Mouse (Mus musculus) lung, postnatal 4 days (tissue): ENCODE results near the gene Ccser1.
"Not testable (repeated sequence)": the region's sequence is repeated elsewhere in the genome, so short reads cannot be mapped to it uniquely, and the experiment has no call there.

Experiments
- DNase-seq, 2 experiments: peaks; one replicate each; pipeline ENCODE4 v3.0.0; 2021

The Ccser1 gene

DNA sequence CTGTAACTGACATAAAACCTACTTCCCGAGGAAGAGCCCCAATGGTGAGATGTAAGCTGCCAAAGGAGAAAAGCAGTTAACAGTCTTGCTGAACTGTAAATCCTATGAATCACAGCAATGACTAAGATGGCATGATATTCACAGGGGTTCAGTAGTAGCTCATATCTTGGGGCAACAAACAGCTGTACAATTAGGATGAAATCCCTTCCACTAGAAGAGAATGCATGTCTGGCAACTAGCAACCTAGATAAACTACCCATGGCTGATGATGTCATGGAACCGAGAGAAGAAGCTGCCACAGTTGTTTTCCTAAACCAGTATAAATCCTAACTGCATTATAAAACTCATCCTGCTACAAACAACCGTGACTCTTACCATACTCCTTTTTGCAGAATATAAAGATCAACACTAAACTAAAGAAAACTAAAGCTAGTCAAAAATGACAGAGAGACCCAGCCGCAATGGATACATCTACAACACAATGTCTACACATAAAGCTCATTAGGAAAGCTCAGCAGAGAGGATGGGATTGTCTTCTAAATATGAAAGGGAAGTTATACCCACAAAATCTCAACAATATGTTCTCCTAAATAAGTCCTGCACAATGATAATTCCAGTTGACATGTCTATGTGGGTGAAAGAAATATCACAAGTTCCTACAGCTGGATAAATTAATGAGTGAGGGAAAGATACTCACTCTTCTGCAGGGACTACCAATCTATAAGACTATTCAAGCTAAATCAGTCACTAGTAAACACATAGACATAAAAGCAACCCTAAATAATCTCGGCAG, 550.2 kb downstream of the Ccser1 start:
- no peak for DNase-seq

DNA sequence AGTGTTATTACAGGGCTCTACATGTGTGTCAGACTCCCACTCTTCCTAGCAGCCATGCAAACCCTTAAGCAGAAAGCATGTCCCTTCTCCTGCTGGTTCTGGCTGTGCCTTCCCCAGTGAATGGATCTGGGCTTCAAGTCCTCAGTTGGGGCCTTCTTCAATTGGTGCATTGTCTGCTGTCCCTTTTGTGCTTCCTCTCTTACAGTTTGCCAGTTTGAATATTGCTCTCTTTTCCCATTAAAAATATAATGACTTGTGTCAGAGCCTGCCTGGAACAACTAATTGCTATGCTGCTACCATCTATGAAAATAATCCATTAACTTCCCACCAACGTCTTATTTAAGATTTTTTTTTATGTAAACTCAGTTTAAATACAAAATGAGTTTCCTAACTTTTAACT, 566.2 kb downstream of the Ccser1 start:
- DNase-seq: no peak

DNA sequence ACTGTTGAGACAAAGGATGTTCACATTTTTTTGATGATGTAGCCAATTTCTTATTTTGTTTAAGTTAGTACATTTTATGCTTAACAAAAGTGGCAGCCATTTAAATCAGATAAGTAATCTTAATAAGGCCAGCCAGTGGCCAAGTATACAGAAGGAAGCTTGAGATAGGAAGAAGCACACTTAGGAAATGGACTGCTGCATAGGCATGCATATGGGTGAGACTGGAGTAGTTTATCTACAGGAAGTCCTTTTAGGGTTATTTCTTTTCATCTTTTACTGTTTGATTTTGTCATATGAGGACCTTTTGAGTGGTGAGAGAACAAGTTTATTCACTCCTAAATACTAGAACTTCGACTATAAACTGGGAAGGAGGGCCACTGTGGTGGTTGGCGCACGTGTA, 582.0 kb downstream of the Ccser1 start:
- no peak for DNase-seq

DNA sequence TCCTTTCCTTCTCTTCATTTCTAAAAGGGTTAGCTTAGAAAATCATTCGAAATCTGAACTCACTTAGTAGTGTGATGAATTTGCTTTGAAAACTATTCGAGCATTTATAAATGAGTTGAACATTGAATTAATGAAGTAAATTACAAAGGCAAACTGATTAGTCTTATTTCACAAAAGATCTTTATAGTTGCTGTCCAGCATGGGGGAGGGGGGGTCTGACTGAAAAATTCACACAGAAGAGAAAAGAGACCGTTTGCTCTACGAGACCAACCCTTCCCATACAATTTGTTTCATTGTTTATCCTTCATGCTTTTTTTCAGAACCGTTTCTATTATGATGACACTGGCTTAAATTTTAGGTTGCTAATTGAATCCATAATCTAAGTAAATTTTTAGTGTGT, 583.3 kb downstream of the Ccser1 start:
- DNase-seq: no peak

DNA sequence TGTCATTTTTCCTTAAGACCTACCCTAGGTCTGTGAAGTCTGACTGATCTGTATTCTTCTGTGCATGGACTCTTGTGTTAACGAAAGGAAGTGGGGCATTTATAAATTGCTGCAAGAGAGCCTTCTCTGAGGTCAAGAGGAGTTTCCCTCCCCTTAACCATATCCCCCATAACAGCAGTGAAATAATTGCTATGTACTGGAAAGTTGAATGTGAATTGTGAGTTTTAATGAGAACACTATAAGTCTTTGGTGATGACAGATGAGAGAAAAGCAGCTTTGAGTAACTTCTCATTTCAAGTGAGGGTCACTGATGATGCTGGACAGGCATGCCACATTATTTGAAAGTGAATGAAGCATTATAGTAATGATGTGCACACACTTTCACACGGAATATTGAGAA, 585.7 kb downstream of the Ccser1 start:
- no peak for DNase-seq

DNA sequence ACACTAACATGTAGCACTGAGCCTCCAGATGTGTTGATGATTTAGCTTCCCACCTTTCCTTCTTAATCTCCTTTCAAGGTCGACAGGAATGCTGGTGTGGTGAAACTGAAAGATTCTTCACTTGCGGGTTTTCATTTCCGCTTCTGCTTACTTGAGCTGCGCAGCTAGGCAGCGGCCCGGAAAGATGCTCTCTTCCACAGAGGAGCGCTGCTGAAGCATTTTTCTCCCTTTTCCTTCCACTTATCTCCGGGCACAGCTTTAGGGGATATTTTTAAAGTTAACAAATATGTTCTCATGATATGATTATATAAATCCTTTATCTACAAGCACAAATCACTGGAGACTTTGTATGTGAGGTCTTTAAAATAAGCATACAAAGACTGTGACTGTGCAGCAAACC, 587.0 kb downstream of the Ccser1 start:
- no peak for DNase-seq

DNA sequence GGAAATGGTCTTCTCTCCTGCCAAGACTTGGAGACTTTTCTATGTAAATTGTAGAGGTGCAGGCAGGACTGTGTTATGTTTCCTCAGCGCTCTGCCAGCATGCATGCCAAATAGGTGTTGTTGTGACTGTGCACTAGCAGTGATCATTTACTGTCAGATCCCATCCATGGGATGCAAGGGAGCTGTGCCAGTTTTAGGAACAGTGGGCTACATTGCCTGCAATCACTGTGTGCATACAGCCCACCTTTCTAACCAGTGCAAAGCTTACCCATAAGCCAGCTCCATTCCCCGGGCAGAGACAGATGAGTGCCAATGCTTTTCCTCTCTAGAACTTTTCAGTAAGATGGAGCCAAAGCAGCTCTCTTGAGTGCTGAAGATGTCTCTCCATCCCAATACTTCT, 606.6 kb downstream of the Ccser1 start:
- DNase-seq: no peak

DNA sequence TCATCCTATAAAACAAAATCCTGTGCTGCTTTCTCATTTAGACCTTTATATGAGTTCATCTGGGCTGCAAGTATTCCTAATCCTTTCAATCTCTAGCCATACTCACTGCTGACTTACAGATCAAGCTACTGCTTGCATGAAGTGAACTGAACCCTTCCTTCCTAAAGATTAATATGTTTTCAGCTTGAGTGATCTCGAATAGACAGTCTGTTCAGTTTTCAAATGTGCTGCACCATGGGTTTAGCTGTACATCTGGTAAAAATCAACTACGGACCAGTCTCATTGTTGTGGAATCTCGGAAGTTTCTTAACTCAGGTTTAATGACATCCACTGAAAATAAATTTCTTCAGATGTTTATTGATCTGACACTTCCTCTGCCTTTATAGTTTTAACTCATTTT, 620.8 kb downstream of the Ccser1 start:
- no peak for DNase-seq

DNA sequence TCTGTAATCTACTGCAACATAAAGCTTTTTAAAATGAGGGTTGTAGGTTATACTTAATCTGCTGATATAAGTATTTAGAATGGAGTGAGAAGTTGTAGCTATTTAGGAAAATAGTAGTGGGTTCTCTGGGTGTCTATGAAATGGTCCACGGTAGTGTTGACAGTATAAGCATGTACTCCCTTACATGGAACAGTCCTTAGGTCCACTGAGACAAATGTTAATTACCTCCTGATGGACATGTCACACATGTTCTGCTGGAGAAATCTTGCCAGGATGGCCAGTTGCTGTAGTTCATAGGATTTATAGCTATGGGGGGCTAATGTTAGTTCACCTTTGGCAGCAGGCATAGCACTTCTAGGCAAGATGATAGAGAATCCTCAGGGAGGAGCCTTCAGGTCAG, 625.4 kb downstream of the Ccser1 start:
- DNase-seq: peak in 1 of 2 experiments; percentile 12

DNA sequence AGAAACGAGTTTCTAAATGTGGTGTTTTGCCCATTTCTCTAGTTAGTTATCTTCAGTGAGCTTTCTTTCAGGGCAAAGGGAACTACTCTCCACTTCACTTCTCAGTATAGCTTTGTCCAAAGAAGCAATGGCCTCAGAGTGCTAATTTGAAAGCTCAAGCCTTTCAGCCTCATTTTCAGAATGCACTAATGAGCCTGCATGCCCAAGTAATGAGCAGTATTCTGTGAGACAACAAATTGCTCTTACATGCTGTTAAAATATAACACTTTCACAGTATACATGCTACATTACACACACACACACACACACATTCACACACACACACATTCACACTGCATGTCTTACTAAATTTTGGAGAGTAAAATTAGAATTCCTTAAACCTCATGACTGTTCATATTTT, 637.6 kb downstream of the Ccser1 start:
- DNase-seq: no peak

DNA sequence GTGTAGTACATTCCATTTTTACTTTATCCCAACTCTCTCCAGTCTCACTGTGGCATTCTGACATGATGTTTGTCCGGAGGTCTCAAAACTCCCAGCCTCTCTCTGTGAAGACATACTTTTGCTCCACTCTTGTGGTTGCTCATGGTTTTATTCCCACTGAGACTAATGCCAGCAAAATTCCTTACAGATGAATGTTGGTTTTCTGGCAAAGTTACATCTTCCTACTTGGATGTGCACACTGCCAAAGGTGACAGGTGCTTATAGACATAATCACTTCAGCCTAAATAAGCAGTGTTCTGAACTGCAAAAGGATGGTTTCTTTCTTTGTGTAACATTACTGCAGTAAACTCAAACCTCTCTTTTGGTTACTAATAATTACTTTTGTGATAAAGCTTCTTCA, 696.2 kb downstream of the Ccser1 start:
- DNase-seq: no peak

DNA sequence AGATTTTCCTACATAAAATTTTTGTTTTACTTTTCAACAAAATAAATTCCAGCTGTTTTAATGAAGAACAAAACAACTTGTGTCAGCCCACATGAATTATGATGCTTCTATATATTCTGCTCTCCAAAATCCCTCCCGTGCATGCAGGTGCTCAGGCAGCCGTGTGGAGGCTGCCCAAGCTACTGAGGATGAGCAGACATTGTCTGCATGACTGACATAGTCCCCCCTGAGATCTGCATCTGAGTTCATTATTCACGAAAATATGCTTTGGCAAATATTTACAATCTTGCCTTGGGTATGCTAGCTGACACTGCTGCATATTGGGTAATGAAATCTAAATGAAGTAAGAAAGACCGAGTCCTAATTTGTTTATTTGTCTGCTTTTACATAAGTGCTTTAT, 718.1 kb downstream of the Ccser1 start:
- no peak for DNase-seq

DNA sequence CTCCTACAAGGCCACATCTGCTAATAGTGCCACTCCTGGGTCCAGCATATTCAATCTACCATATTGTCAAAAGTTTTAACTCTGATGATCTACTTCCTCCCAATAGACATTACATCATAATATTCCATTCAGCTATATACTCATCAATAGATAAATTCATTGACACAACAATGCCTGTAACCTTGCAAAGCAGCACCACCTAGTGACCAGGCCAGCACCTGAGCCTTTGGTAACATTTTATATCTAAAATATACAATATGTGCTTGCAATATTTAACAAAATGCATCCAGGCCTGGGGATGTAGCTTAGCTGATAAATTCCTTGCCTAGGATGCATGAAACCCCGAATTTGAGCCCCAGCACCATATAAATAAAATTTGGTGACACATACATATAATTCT, 722.6 kb downstream of the Ccser1 start:
- no peak for DNase-seq

DNA sequence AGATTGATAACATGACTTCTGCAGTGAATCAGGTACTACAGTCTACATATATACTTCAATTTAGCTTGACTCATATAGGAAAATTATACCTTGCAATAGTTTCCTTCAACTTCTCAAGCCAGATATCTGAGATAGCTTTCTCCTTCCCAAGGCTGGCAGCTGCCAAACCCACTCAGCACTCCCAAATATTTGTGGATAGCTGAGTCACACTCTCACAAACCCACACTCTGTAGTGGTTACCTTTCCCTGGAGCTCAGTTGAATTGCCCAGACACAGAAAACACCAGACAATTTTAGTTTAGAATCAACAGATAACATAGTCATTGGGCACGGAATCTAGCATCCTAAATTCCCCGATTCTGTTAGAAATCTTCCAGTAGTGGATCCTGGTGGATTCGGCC, 732.8 kb downstream of the Ccser1 start:
- no peak for DNase-seq

DNA sequence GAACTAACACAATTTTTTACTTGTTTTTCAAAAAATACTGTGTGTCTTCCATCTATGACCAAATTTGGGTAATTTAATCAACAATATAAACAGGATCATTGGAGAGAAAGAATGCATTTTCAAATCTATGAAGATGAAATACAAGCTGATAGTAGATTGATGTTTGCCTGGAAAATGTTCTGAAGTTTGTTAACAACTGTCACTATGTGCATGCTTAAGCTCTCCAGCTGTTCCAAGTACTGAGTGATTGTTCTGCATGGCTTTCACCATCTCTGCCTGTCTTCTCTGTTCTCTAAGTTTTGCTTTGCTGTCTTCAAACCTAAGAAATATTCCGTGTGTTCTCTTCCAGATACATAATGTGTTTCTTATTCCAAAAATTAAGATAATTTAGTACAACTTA, 751.5 kb downstream of the Ccser1 start:
- peak in 1 of 2 experiments; percentile 13 for DNase-seq

DNA sequence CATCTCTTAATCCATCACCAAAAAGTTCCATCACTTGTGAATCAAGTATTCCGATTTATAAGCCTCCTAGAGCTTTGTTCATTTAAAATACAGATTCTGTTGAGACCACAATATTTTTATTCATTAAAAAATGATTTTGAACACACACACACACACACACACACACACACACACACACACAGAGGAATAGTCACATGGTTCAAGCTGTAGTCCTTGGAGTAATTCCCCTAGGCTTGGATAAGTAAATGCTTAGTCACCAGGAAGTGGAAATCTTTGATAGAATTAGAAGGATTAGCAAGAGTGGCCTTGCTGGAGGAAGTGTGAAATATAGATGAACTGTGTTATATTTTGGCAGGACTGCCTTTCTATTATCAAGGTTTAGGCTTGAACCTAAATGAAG, 756.5 kb downstream of the Ccser1 start:
- no peak for DNase-seq

DNA sequence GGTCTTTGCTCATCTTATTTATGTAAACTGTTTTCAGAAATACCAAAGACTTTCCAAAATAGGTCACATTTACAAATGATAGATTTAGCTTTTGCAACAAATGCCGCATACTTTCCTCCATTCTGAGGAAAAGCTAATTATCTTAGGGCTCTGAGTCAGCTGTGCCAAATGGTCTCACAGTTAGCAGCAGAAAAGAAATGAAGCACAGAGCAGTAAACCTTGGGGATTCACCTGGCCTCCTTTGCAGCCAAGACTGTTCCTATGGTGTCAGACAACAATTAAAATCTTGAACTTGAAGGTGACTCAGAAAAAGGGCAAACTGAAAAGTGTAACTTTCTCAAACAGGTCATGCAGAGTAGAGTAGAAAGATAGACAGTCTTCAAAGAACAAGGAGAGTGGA, 759.1 kb downstream of the Ccser1 start:
- no peak for DNase-seq

DNA sequence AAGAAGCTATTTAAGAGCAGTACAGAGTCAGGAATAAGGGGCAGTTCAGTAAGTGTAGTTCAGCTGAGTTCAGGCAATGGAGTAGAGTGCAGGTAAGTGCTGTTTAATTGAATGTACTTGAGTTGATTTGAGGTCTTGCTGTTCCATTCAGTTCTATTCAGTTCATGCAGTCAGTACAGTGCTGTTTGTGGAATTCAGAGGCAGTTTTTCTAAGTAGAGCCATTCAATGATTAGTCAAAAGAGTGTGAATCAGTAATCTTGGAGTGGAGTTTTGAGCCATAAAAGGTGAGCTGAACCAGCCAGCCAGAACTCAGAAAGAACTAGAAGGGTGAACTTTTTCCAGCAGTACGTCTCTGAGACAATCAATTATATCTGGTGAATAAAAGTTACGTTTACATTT, 773.6 kb downstream of the Ccser1 start:
- no peak for DNase-seq

DNA sequence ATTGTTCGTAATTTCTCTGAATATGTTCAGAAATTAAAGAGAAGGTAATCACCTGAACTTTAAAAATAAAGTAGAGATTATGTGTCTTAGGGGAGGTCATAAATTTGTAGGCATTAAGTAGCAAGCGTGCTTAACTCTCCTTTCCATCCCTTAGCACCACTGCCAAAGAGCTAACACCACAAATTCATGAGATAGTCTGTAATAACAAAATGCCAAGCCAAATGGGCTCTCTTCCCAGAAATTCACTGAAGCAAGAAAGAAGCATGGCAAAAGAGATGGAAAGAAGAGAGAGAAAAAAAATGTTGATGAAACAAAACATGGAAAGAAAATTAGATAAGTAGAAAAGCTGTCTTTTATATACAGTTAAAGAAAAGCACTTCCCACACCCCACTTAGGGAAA, 796.8 kb downstream of the Ccser1 start:
- DNase-seq: no peak

DNA sequence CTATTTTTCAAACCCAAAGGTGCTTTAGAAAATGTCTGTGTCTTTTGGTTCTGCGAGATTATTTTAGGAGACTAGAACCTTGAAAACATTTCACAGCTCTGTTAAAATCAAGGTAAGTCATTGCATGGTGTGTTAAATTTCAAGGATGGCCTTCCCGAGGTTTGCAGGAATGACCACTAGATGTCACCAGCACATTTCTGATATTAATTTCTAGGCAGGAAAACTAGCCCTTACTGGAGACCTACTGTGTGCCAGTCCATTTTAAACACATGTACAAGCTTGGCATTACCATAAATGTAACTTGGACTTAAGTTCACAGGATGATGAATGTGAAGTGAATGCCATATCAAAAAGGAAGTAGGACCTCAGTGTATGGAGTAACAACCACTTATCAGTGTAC, 798.3 kb downstream of the Ccser1 start:
- no peak for DNase-seq

DNA sequence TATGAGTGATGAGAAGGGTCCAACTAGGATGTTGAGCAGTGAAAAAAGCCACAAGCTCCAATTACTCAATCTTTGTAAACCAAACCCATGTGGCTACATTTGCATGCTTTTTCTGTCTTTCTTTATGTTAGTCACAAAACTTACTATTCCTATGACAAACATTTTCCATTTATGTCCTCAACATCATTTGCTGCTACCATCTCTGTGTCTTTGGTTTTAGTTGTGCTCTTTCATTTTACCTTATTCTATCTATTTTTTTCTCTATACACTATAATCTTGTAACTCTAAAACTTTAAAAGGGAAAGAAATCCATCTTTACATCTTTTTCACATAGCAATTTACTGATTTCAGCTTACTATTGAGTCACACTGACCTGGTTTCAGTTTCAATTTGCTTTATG, 834.2 kb downstream of the Ccser1 start:
- DNase-seq: no peak

DNA sequence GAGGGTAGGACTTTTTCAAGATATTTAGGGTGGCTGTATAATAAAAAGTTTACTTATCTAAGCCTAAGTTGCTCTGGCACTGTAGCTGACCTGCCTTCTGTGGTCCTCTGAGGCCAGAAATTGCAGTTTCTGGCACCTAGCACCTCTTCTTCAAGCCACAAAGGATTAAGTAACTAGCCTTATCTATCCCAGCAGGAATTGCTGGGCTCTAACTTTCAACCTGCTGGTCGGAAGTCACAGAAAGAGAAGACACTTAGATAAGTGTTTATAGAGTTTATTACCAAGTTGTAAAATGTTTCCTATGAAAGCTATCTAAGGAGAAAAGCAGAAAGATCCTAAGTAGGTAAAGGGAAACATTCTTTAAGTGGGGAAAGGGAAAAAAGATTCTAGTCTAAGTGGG, 864.3 kb downstream of the Ccser1 start:
- no peak for DNase-seq

DNA sequence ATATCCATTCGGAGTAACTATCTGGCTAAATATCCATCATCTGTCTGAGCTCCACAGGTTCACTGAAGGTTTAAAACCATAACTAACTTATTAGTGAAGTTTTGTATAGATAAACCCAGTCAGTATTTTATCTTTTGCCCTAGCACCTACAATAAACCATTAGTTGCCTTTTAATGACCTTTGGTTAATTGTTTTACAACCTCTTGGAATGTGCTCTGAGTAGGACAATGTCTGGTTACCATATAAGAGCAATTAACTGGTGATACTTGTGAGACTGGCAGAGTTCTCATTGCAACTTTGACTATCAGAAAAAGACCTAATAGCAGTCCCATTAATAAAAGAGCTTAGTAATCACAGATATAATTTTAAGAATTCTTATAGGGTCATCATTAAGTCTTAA, 864.9 kb downstream of the Ccser1 start:
- DNase-seq: not testable (repeated sequence)

DNA sequence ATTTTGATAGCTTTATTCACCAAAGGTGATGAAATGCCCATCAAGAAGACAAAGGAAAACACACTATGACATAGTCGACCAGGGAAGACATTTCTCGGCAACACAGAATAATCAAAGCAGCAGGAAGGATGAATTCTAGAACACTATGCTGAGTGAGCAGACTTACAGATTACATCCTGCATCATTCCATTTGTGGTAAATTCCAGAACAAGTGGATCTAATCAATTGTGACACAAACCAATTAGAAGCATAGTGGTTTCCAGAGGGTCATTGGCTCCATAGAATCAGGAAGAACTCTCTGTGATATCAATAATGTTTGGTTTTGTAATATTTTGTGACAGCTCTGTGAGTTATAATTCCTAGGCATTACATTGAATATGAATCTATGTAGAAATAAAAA, 875.2 kb downstream of the Ccser1 start:
- DNase-seq: no peak

DNA sequence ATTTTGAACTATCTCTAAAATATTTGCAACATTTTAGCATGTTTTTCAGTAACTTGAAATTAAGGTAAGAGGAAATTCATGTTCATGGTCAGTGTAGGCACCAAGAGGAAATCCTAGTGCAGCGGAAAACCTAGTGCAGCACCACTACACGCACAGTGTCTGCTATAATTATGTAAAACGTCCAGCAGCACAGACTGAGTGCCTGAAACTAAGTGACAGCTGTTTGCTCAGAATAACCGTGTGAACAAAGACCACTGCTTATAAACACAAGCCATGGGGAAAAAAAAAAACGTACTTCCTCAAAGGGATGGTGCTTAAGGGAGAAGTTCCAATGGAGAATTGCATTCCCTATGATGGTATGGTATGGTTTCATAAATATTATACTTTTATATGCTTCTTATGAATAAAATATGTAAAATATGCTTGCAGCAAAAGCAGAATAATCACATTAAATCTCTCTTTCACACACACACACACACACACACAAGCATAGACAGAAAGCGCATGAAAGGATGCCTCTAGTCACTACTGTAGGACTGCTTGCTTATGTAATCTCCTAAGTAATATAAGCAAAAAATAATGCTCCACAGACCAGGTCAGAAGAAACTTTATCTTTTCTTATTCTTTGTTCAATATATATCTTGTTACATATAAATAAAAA, 886.4 kb downstream of the Ccser1 start:
- DNase-seq: no peak
